ENCODE assay signal across 29 mouse cellular contexts in genomic region chr9:43241970-43242369, GRCm38 (mm10). TPM values are rescaled to one million over a fixed set of nuclear protein-coding genes. Genes with fewer than 3 reads are reported as not detected.
DNase-seq lines count a peak whose midpoint lies in the region; ATAC-seq and TF ChIP-seq lines count a peak whose summit lies in the region.
"Had no signal": no experiment of that assay in that cellular context is flagged by ENCODE, and none has a peak within 500 bp of the region (broad histone marks: within the 10 kb centered on the region; RNA-seq: fewer than 3 reads in every experiment).

No protein-coding gene starts in this region.

- 53% methylated on average over 8 of the region's 8 CpGs for WGBS in liver, embryonic 11.5 days
- 85% methylated on average over 8 of the region's 8 CpGs for WGBS in embryonic facial prominence, embryonic 12.5 days
- 30% methylated on average over 8 of the region's 8 CpGs for whole genome bisulfite sequencing in liver, embryonic 14.5 days (ENCODE audit: insufficient replicate concordance)
- 86% methylated on average over 8 of the region's 8 CpGs for WGBS in intestine, embryonic 16.5 days
- WGBS in kidney, adult 2 months = 92% methylated on average over 8 of the region's 8 CpGs

- peak overlapping the region; percentile 99 for H3K27ac ChIP-seq in liver, embryonic 11.5 days (ENCODE audit: low read depth, low read length)
- peak overlapping the region; percentile 47; the same call in 1 of the 2 replicates for H3K27ac ChIP-seq in embryonic facial prominence, embryonic 12.5 days
- peak overlapping the region; percentile 64 for H3K27ac ChIP-seq in liver, embryonic 14.5 days
- H3K27ac ChIP-seq in intestine, embryonic 16.5 days (ENCODE audit: low read length) = no peak overlapping the region
- H3K27ac ChIP-seq in kidney, adult 2 months (ENCODE audit: insufficient read depth, low read depth, low read length) = no peak overlapping the region
- H3K27ac ChIP-seq: heart, adult 2 months; hindbrain, embryonic 10.5 days; hindbrain, embryonic 15.5 days; layer of hippocampus, adult 2 months; lung, embryonic 15.5 days; midbrain, embryonic 10.5 days; neural tube, embryonic 12.5 days had no signal

- no peak for TF ChIP-seq CTCF in liver, embryonic 14.5 days (IDR thresholded peaks at IDR 0.05; ENCODE audit: low read depth)
- TF ChIP-seq CTCF in kidney, adult 2 months (conservative IDR thresholded peaks at IDR 0.05; ENCODE audit: insufficient read depth, insufficient read length, low read depth, low read length) = no peak

- no peak for ATAC-seq in liver, embryonic 11.5 days (replicated peaks; ENCODE audit: low FRiP score)
- no peak for ATAC-seq in embryonic facial prominence, embryonic 12.5 days (ENCODE audit: insufficient number of reproducible peaks, insufficient read depth, low FRiP score, low TSS enrichment)
- ATAC-seq in liver, embryonic 14.5 days (ENCODE audit: insufficient read depth) = no peak
- ATAC-seq in frontal cortex, adult (ENCODE audit: low TSS enrichment) = no peak
- ATAC-seq in intestine, embryonic 16.5 days = no peak
- ATAC-seq: activated CD4-positive, CD25-positive, alpha-beta regulatory T cell, adult 4 months; forebrain, embryonic 16.5 days; inflammation-experienced regulatory T-cells, adult 6 months; midbrain, embryonic 16.5 days had no signal

- TF ChIP-seq EP300 in liver, embryonic 14.5 days (IDR thresholded peaks at IDR 0.05; ENCODE audit: low read depth) = no peak

- no peaks in the 10 kb centered on the region for H3K9me3 ChIP-seq in liver, embryonic 11.5 days (ENCODE audit: control insufficient read depth, low read length)
- H3K9me3 ChIP-seq in embryonic facial prominence, embryonic 12.5 days = no peaks in the 10 kb centered on the region
- no peaks in the 10 kb centered on the region for H3K9me3 ChIP-seq in liver, embryonic 14.5 days (ENCODE audit: control insufficient read depth, low read length)
- no peaks in the 10 kb centered on the region for H3K9me3 ChIP-seq in intestine, embryonic 16.5 days (ENCODE audit: control insufficient read depth, low read length)
- H3K9me3 ChIP-seq: hindbrain, embryonic 10.5 days; hindbrain, embryonic 15.5 days; limb, embryonic 15.5 days; lung, embryonic 15.5 days; midbrain, embryonic 10.5 days; neural tube, embryonic 12.5 days had no signal

- H3K4me2 ChIP-seq in liver, embryonic 11.5 days = peak overlapping the region; percentile 54
- no peak overlapping the region for H3K4me2 ChIP-seq in embryonic facial prominence, embryonic 12.5 days (replicated peaks)
- H3K4me2 ChIP-seq in liver, embryonic 14.5 days (ENCODE audit: low read depth) = peak overlapping the region; percentile 41
- no peak overlapping the region for H3K4me2 ChIP-seq in intestine, embryonic 16.5 days (ENCODE audit: low read depth, low read length)
- H3K4me2 ChIP-seq: hindbrain, embryonic 15.5 days; limb, embryonic 15.5 days; lung, embryonic 15.5 days; neural tube, embryonic 12.5 days had no signal

- no peak for TF ChIP-seq POLR2A in kidney, adult 2 months (IDR thresholded peaks at IDR 0.05; ENCODE audit: low read depth, low read length)

- no peak for DNase-seq in liver, embryonic 11.5 days (ENCODE audit: low spot score)
- DNase-seq in liver = no peak
- DNase-seq in liver, embryonic 14.5 days (ENCODE audit: low read depth in 3 of 3, low spot score in 3 of 3) = no peak
- no peak for DNase-seq in kidney, adult 2 months
- DNase-seq: adrenal gland, adult 2 months; B cell, adult 2 months; cerebellum, adult 8-10 months; embryo, embryonic 11 days; heart, adult 2 months; heart, postnatal 14 days; kidney, adult 18-20 months; kidney, postnatal 36 days; left cerebral cortex, postnatal 4 days; right cerebral cortex, adult 18-20 months; spleen, adult 18-20 months had no signal

- peak overlapping the region; percentile 48 for H3K9ac ChIP-seq in liver, embryonic 11.5 days (ENCODE audit: low read depth, low read length)
- H3K9ac ChIP-seq in embryonic facial prominence, embryonic 12.5 days = no peak overlapping the region
- H3K9ac ChIP-seq in liver, embryonic 14.5 days (replicated peaks) = peak overlapping the region; percentile 18; the same call in 1 of the 2 replicates
- no peak overlapping the region for H3K9ac ChIP-seq in intestine, embryonic 16.5 days (ENCODE audit: low read depth, low read length)
- H3K9ac ChIP-seq: hindbrain, embryonic 15.5 days; limb, embryonic 15.5 days; lung, embryonic 15.5 days; neural tube, embryonic 12.5 days had no signal

- peaks cover 70% of the 10 kb centered on the region for H3K4me1 ChIP-seq in liver, embryonic 11.5 days (replicated peaks; ENCODE audit: control insufficient read depth, insufficient read depth, low read length)
- H3K4me1 ChIP-seq in embryonic facial prominence, embryonic 12.5 days = peaks cover 46% of the 10 kb centered on the region
- peaks cover 52 to 71% of the 10 kb centered on the region in 2 experiments for H3K4me1 ChIP-seq in liver, embryonic 14.5 days (replicated peaks; ENCODE audit: control insufficient read depth in 2 of 2, insufficient read depth in 2 of 2, low read length in 1 of 2)
- peaks cover 24% of the 10 kb centered on the region for H3K4me1 ChIP-seq in intestine, embryonic 16.5 days (ENCODE audit: control insufficient read depth, insufficient read depth, low read length)
- peaks cover 18% of the 10 kb centered on the region for H3K4me1 ChIP-seq in kidney, adult 2 months (ENCODE audit: control insufficient read depth, insufficient read depth, low read length)

- H3K27me3 ChIP-seq in liver, embryonic 11.5 days (replicated peaks; ENCODE audit: control insufficient read depth, insufficient read depth, low read length) = no peaks in the 10 kb centered on the region
- H3K27me3 ChIP-seq in embryonic facial prominence, embryonic 12.5 days = no peaks in the 10 kb centered on the region
- no peaks in the 10 kb centered on the region for H3K27me3 ChIP-seq in liver, embryonic 14.5 days (ENCODE audit: control insufficient read depth, insufficient read depth, low read length)
- H3K27me3 ChIP-seq in intestine, embryonic 16.5 days (replicated peaks; ENCODE audit: control insufficient read depth, insufficient read depth, low read length) = no peaks in the 10 kb centered on the region
- H3K27me3 ChIP-seq in kidney, adult 2 months (replicated peaks; ENCODE audit: control insufficient read depth, insufficient read depth, low read length) = no peaks in the 10 kb centered on the region
- H3K27me3 ChIP-seq: limb, embryonic 15.5 days; lung, embryonic 15.5 days had no signal

- H3K36me3 ChIP-seq in liver, embryonic 11.5 days (ENCODE audit: control insufficient read depth, insufficient read depth, low read length) = no peaks in the 10 kb centered on the region
- H3K36me3 ChIP-seq in embryonic facial prominence, embryonic 12.5 days = no peaks in the 10 kb centered on the region
- H3K36me3 ChIP-seq in liver, embryonic 14.5 days (replicated peaks; ENCODE audit: control insufficient read depth, insufficient read depth, low read depth) = no peaks in the 10 kb centered on the region
- no peaks in the 10 kb centered on the region for H3K36me3 ChIP-seq in intestine, embryonic 16.5 days (ENCODE audit: control insufficient read depth, insufficient read depth, low read length)
- H3K36me3 ChIP-seq in kidney, adult 2 months (ENCODE audit: control insufficient read depth, insufficient read depth, low read length) = no peaks in the 10 kb centered on the region
- H3K36me3 ChIP-seq: hindbrain, embryonic 10.5 days; hindbrain, embryonic 15.5 days; limb, embryonic 15.5 days; lung, embryonic 15.5 days; midbrain, embryonic 10.5 days; neural tube, embryonic 12.5 days had no signal

- peak overlapping the region; percentile 17; the same call in 1 of the 2 replicates for H3K4me3 ChIP-seq in liver, embryonic 11.5 days (ENCODE audit: low read depth, low read length)
- no peak overlapping the region for H3K4me3 ChIP-seq in embryonic facial prominence, embryonic 12.5 days
- H3K4me3 ChIP-seq in liver, embryonic 14.5 days (ENCODE audit: insufficient read depth in 1 of 2, low read depth in 2 of 2, low read length in 2 of 2) = 0 out of 4 replicates have a peak overlapping the region, but pooled peaks of 1 of the 2 experiments have one; percentile 3
- no peak overlapping the region for H3K4me3 ChIP-seq in intestine, embryonic 16.5 days (ENCODE audit: low read length)
- no peak overlapping the region for H3K4me3 ChIP-seq in kidney, adult 2 months (ENCODE audit: insufficient read depth, low read depth, low read length)
- H3K4me3 ChIP-seq: heart, adult 2 months; hindbrain, embryonic 10.5 days; hindbrain, embryonic 15.5 days; layer of hippocampus, adult 2 months; limb, embryonic 15.5 days; lung, embryonic 15.5 days; midbrain, embryonic 10.5 days; neural tube, embryonic 12.5 days had no signal

RNA-seq across cellular contexts. Expression of gene Oaf, which starts 2.3 kb away (rescaled TPM):
- 51.6 and 52.0 TPM in 2 replicates for polyA plus RNA-seq in liver, embryonic 11.5 days (2014; fragmentation: Nextera tagmentation; extraction: Ambion mirVana)
- polyA plus RNA-seq in embryonic facial prominence, embryonic 12.5 days (2016; fragmentation: Nextera tagmentation; extraction: Ambion mirVana) = 89.3 and 106 TPM in 2 replicates
- 20.7 and 29.4 TPM in 2 replicates for polyA plus RNA-seq in liver, embryonic 14.5 days (2012; rRNA removed)
- polyA plus RNA-seq in liver, embryonic 14.5 days (2014; fragmentation: Nextera tagmentation; extraction: Ambion mirVana) = 37.1 and 42.6 TPM in 2 replicates
- 11.8 and 44.1 TPM in 2 replicates for polyA plus RNA-seq in intestine, embryonic 16.5 days (2015; fragmentation: Nextera tagmentation; extraction: Ambion mirVana)
- 60.8 and 61.1 TPM in 2 replicates for polyA plus RNA-seq in kidney, adult 2 months (2012; rRNA removed)

RNA-seq across cellular contexts. Expression of gene Pou2f3, which starts 31.8 kb away (rescaled TPM):
- not detected in 2 replicates for polyA plus RNA-seq in liver, embryonic 11.5 days (2014; fragmentation: Nextera tagmentation; extraction: Ambion mirVana)
- polyA plus RNA-seq in embryonic facial prominence, embryonic 12.5 days (2016; fragmentation: Nextera tagmentation; extraction: Ambion mirVana) = 0.18 TPM in 1 of 2 replicates, not detected in the other
- polyA plus RNA-seq in liver, embryonic 14.5 days (2012; rRNA removed) = not detected in 2 replicates
- not detected in 2 replicates for polyA plus RNA-seq in liver, embryonic 14.5 days (2014; fragmentation: Nextera tagmentation; extraction: Ambion mirVana)
- polyA plus RNA-seq in intestine, embryonic 16.5 days (2015; fragmentation: Nextera tagmentation; extraction: Ambion mirVana) = 0.24 and 0.34 TPM in 2 replicates
- 0.14 and 0.22 TPM in 2 replicates for polyA plus RNA-seq in kidney, adult 2 months (2012; rRNA removed)
- polyA plus RNA-seq: activated CD4-positive, CD25-positive, alpha-beta regulatory T cell, adult 4 months; adrenal gland, adult 2 months; forebrain, embryonic 16.5 days; inflammation-experienced regulatory T-cells, adult 6 months; midbrain, embryonic 10.5 days; midbrain, embryonic 16.5 days; neural tube, embryonic 12.5 days had no signal

Comparison
In these comparisons a context has a peak if more than half of its experiments do, and no peak if none do; other contexts are left out.
1. H3K27ac ChIP-seq: peak in liver, embryonic 11.5 days (single experiment), embryonic facial prominence, embryonic 12.5 days (single experiment) and liver, embryonic 14.5 days (single experiment); none in intestine, embryonic 16.5 days (single experiment) and kidney, adult 2 months (single experiment).
2. H3K4me2 ChIP-seq: peak in liver, embryonic 11.5 days (single experiment) and liver, embryonic 14.5 days (single experiment); none in embryonic facial prominence, embryonic 12.5 days (single experiment) and intestine, embryonic 16.5 days (single experiment).
3. H3K9ac ChIP-seq: peak in liver, embryonic 11.5 days (single experiment) and liver, embryonic 14.5 days (single experiment); none in embryonic facial prominence, embryonic 12.5 days (single experiment) and intestine, embryonic 16.5 days (single experiment).